Mouse (Mus musculus): Measurements from ENCODE around the gene Cfdp1.

- TF ChIP-seq CTCF (IDR thresholded peaks at IDR 0.05; ENCODE audit: low read depth, low read length) (no peak), POLR2A (IDR thresholded peaks at IDR 0.05; ENCODE audit: borderline replicate concordance, low read depth, low read length) (no peak)
These were observed 83.0 kb downstream of the Cfdp1 start for GRCm38 (mm10) chr8:111770958-111771624.

All from bone marrow macrophage, adult 2 months (primary cell).